Mouse (Mus musculus): ENCODE measurements around the gene D630039A03Rik.

The D630039A03Rik gene

GRCm38 (mm10) chr4:57916201-57916661 lies at the start of gene D630039A03Rik:
TSS of gene D630039A03Rik (minus strand) at chr4:57916297.
- DNase-seq: peak; percentile 44 to 49

GRCm38 (mm10) chr4:57965516-57965915 lies 49.4 kb upstream of the D630039A03Rik start:
- DNase-seq: no peak

- no peak for DNase-seq
Observed at GRCm38 (mm10) chr4:57964143-57964542, 48.0 kb upstream of the D630039A03Rik start.

- no peak for DNase-seq
Observed at GRCm38 (mm10) chr4:57959056-57959455, 43.0 kb upstream of the D630039A03Rik start.

GRCm38 (mm10) chr4:57958098-57958497 lies 42.0 kb upstream of the D630039A03Rik start:
- DNase-seq: no peak

GRCm38 (mm10) chr4:57957200-57958085 lies 41.3 kb upstream of the D630039A03Rik start:
- DNase-seq: no peak

GRCm38 (mm10) chr4:57956029-57956960 lies 40.2 kb upstream of the D630039A03Rik start, which contains the start of gene Txn1:
TSS of gene Txn1 (minus strand) at chr4:57956411.
- peak; percentile 99 for DNase-seq

GRCm38 (mm10) chr4:57955544-57955958 lies 39.5 kb upstream of the D630039A03Rik start:
- peak; percentile 71 to 74 for DNase-seq

GRCm38 (mm10) chr4:57954991-57955390 lies 38.9 kb upstream of the D630039A03Rik start:
- DNase-seq: no peak

- no peak for DNase-seq
Observed at GRCm38 (mm10) chr4:57954580-57954979, 38.5 kb upstream of the D630039A03Rik start.

GRCm38 (mm10) chr4:57953796-57954195 lies 37.7 kb upstream of the D630039A03Rik start:
- DNase-seq: no peak

- no peak for DNase-seq
Observed at GRCm38 (mm10) chr4:57952891-57953290, 36.8 kb upstream of the D630039A03Rik start.

- DNase-seq: no peak
Observed at GRCm38 (mm10) chr4:57952416-57952815, 36.3 kb upstream of the D630039A03Rik start.

GRCm38 (mm10) chr4:57949866-57950265 lies 33.8 kb upstream of the D630039A03Rik start:
- no peak for DNase-seq

GRCm38 (mm10) chr4:57947476-57947875 lies 31.4 kb upstream of the D630039A03Rik start:
- no peak for DNase-seq

- no peak for DNase-seq
Observed at GRCm38 (mm10) chr4:57947036-57947435, 30.9 kb upstream of the D630039A03Rik start.

- DNase-seq: no peak
Observed at GRCm38 (mm10) chr4:57942892-57943291, 26.8 kb upstream of the D630039A03Rik start.

- no peak for DNase-seq
Observed at GRCm38 (mm10) chr4:57940631-57941030, 24.5 kb upstream of the D630039A03Rik start.

- no peak for DNase-seq
Observed at GRCm38 (mm10) chr4:57937292-57937691, 21.2 kb upstream of the D630039A03Rik start.

- DNase-seq: no peak
Observed at GRCm38 (mm10) chr4:57934181-57934580, 18.1 kb upstream of the D630039A03Rik start.

GRCm38 (mm10) chr4:57930559-57931170 lies 14.6 kb upstream of the D630039A03Rik start:
- peak in 1 of 2 experiments; percentile 34 for DNase-seq

- DNase-seq: no peak
Observed at GRCm38 (mm10) chr4:57927464-57928205, 11.5 kb upstream of the D630039A03Rik start.
